Mouse (Mus musculus) neural tube, embryonic 13.5 days (tissue): ENCODE results near the gene Thada. TPM values are rescaled to one million over a fixed set of nuclear protein-coding genes. Genes with fewer than 3 reads are reported as not detected.

Experiments
- ATAC-seq: fragments of 200-750 bp; cut with Nextera tagmentation; 2 replicates; pipeline ENCODE4 v1.8.0; 2017; ENCODE audit warnings: low read depth, mild to moderate bottlenecking, moderate TSS enrichment, moderate library complexity
- H3K27ac ChIP-seq: fragments of 300-500 bp; sonication (generic); replicated peaks from 2 replicates; pipeline ENCODE4 v1.5.1; 2015; ENCODE audit warnings: moderate library complexity, mild to moderate bottlenecking, inconsistent platforms
- H3K27me3 ChIP-seq: fragments of 300-500 bp; sonication (generic); 2 replicates; pipeline ENCODE4 v1.6.1; 2015; ENCODE audit warnings: mild to moderate bottlenecking, inconsistent platforms
- H3K36me3 ChIP-seq: fragments of 300-500 bp; sonication (generic); 2 replicates; pipeline ENCODE4 v1.6.1; 2015; ENCODE audit warnings: mild to moderate bottlenecking, inconsistent platforms
- H3K4me1 ChIP-seq: fragments of 300-500 bp; sonication (generic); replicated peaks from 2 replicates; pipeline ENCODE4 v1.6.1; 2015; ENCODE audit warnings: inconsistent platforms
- H3K4me2 ChIP-seq: fragments of 300-500 bp; sonication (generic); 2 replicates; pipeline ENCODE4 v1.6.1; 2015; ENCODE audit warnings: inconsistent platforms, mild to moderate bottlenecking, moderate library complexity
- H3K4me3 ChIP-seq: fragments of 300-500 bp; sonication (generic); 2 replicates; pipeline ENCODE4 v1.5.1; 2015; ENCODE audit warnings: mild to moderate bottlenecking, inconsistent platforms
- H3K9ac ChIP-seq: fragments of 300-500 bp; sonication (generic); 2 replicates; pipeline ENCODE4 v1.6.1; 2015; ENCODE audit warnings: moderate library complexity, mild to moderate bottlenecking, inconsistent platforms
- H3K9me3 ChIP-seq: fragments of 300-500 bp; sonication (generic); 2 replicates; pipeline ENCODE4 v1.6.1; 2016; ENCODE audit warnings: inconsistent platforms
- WGBS: fragments of 180-500 bp; shearing (Covaris S2); methylation state at CpG from one replicate; pipeline ENCODE4 v1.1.7; 2015; 5-methylcytosine and 5-hydroxymethylcytosine counted together
- polyA plus RNA-seq: library from polyadenylated mRNA; unstranded; fragments of >200 nt; fragmentation: Nextera tagmentation; extraction: Ambion mirVana; gene quantifications from 2 replicates; pipeline ENCODE4 v1.2.1, GENCODE M21; 2015

Gene Thada
- polyA plus RNA-seq, 1 experiment from 2014 or later: 7.6 TPM

- H3K27me3 ChIP-seq: peaks cover 28% of the 10 kb centered on the region
- WGBS: 64% methylated on average over 18 of the region's 18 CpGs
- no peaks in the 10 kb centered on the region for H3K36me3 ChIP-seq
- H3K9me3 ChIP-seq: no peaks in the 10 kb centered on the region
- H3K4me2 ChIP-seq: peak overlapping the region; percentile 51
- H3K4me1 ChIP-seq: peaks cover 47% of the 10 kb centered on the region
- no peak overlapping the region for H3K4me3 ChIP-seq
- ATAC-seq: no peak
- peak overlapping the region; percentile 78 for H3K27ac ChIP-seq
- H3K9ac ChIP-seq: no peak overlapping the region
Measured at GRCm38 (mm10) chr17:84181502-84182310, 284.3 kb downstream of the Thada start.

- Histone ChIP-seq H3K36me3 (no peaks in the 10 kb centered on the region), H3K9ac (no peak overlapping the region; the same call in 1 of the 2 replicates), H3K4me1 (peaks cover 39% of the 10 kb centered on the region), H3K27ac (peak overlapping the region; percentile 78), H3K27me3 (peaks cover 20% of the 10 kb centered on the region), H3K9me3 (no peaks in the 10 kb centered on the region), H3K4me3 (no peak overlapping the region), H3K4me2 (no peak overlapping the region)
- no peak for ATAC-seq
- 39% methylated on average over 11 of the region's 11 CpGs for WGBS
Measured at GRCm38 (mm10) chr17:84180715-84181501, 285.1 kb downstream of the Thada start.

GRCm38 (mm10) chr17:84179973-84180365 is 286.0 kb downstream of the Thada start:
- peaks cover 16% of the 10 kb centered on the region for H3K27me3 ChIP-seq
- H3K4me3 ChIP-seq: no peak overlapping the region
- H3K27ac ChIP-seq: no peak overlapping the region; the same call in 1 of the 2 replicates
- no peaks in the 10 kb centered on the region for H3K9me3 ChIP-seq
- ATAC-seq: no peak
- 74% methylated on average over 4 of the region's 4 CpGs for WGBS
- H3K4me2 ChIP-seq: no peak overlapping the region
- H3K36me3 ChIP-seq: no peaks in the 10 kb centered on the region
- H3K4me1 ChIP-seq: peaks cover 35% of the 10 kb centered on the region
- no peak overlapping the region for H3K9ac ChIP-seq

GRCm38 (mm10) chr17:84179026-84179972 is 286.7 kb downstream of the Thada start:
- no peak overlapping the region for H3K9ac ChIP-seq
- H3K36me3 ChIP-seq: no peaks in the 10 kb centered on the region
- peaks cover 14% of the 10 kb centered on the region for H3K27me3 ChIP-seq
- ATAC-seq: no peak
- no peaks in the 10 kb centered on the region for H3K9me3 ChIP-seq
- 90% methylated on average over 17 of the region's 17 CpGs for WGBS
- peaks cover 35% of the 10 kb centered on the region for H3K4me1 ChIP-seq
- no peak overlapping the region; the same call in 1 of the 2 replicates for H3K27ac ChIP-seq
- H3K4me3 ChIP-seq: no peak overlapping the region
- H3K4me2 ChIP-seq: no peak overlapping the region

GRCm38 (mm10) chr17:84177481-84177880 is 288.5 kb downstream of the Thada start:
- Histone ChIP-seq H3K9me3 (no peaks in the 10 kb centered on the region), H3K27me3 (peaks cover 10% of the 10 kb centered on the region; the same call in 1 of the 2 replicates), H3K9ac (no peak overlapping the region), H3K4me3 (no peak overlapping the region), H3K4me1 (peaks cover 24% of the 10 kb centered on the region), H3K27ac (no peak overlapping the region), H3K36me3 (no peaks in the 10 kb centered on the region), H3K4me2 (no peak overlapping the region)
- 0 out of 2 replicates have a peak, but pooled peaks have one; percentile 41 for ATAC-seq
- WGBS: 6% methylated on average over 8 of the region's 8 CpGs

GRCm38 (mm10) chr17:84176446-84176845 is 289.6 kb downstream of the Thada start:
- H3K36me3 ChIP-seq: no peaks in the 10 kb centered on the region
- H3K4me2 ChIP-seq: no peak overlapping the region
- no peak overlapping the region for H3K27ac ChIP-seq
- ATAC-seq: no peak
- no peak overlapping the region for H3K4me3 ChIP-seq
- no peaks in the 10 kb centered on the region for H3K9me3 ChIP-seq
- 0 out of 2 replicates have a peak, but pooled peaks cover 2% of the 10 kb centered on the region for H3K27me3 ChIP-seq
- no peak overlapping the region for H3K9ac ChIP-seq
- H3K4me1 ChIP-seq: peaks cover 13% of the 10 kb centered on the region
- WGBS: 89% methylated on average over 7 of the region's 7 CpGs

- Histone ChIP-seq H3K36me3 (no peaks in the 10 kb centered on the region), H3K4me3 (no peak overlapping the region), H3K4me2 (no peak overlapping the region), H3K4me1 (peaks cover 6% of the 10 kb centered on the region; the same call in 1 of the 2 replicates), H3K9ac (no peak overlapping the region), H3K9me3 (no peaks in the 10 kb centered on the region), H3K27me3 (no peaks in the 10 kb centered on the region), H3K27ac (no peak overlapping the region)
- 96% methylated on average over 17 of the region's 17 CpGs for WGBS
- ATAC-seq: no peak
Measured at GRCm38 (mm10) chr17:84175196-84175595, 290.8 kb downstream of the Thada start.

GRCm38 (mm10) chr17:84167377-84167776 is 298.6 kb downstream of the Thada start:
- Histone ChIP-seq H3K4me1 (no peaks in the 10 kb centered on the region), H3K27ac (no peak overlapping the region), H3K27me3 (no peaks in the 10 kb centered on the region), H3K4me3 (no peak overlapping the region), H3K36me3 (no peaks in the 10 kb centered on the region), H3K4me2 (no peak overlapping the region), H3K9me3 (no peaks in the 10 kb centered on the region), H3K9ac (no peak overlapping the region)
- ATAC-seq: no peak
- 84% methylated on average over 4 of the region's 4 CpGs for WGBS

GRCm38 (mm10) chr17:84166135-84166860 is 299.7 kb downstream of the Thada start:
- Histone ChIP-seq H3K27ac (no peak overlapping the region), H3K4me3 (no peak overlapping the region), H3K9me3 (no peaks in the 10 kb centered on the region), H3K4me1 (peaks cover 4% of the 10 kb centered on the region), H3K9ac (no peak overlapping the region), H3K4me2 (no peak overlapping the region), H3K27me3 (no peaks in the 10 kb centered on the region), H3K36me3 (no peaks in the 10 kb centered on the region)
- no peak for ATAC-seq
- WGBS: 87% methylated on average over 9 of the region's 9 CpGs

- H3K9me3 ChIP-seq: no peaks in the 10 kb centered on the region
- H3K9ac ChIP-seq: no peak overlapping the region
- WGBS: 88% methylated on average over 3 of the region's 3 CpGs
- H3K4me2 ChIP-seq: no peak overlapping the region
- no peak overlapping the region for H3K4me3 ChIP-seq
- H3K4me1 ChIP-seq: peaks cover 7% of the 10 kb centered on the region
- no peak overlapping the region for H3K27ac ChIP-seq
- no peaks in the 10 kb centered on the region for H3K27me3 ChIP-seq
- ATAC-seq: no peak
- H3K36me3 ChIP-seq: no peaks in the 10 kb centered on the region
Measured at GRCm38 (mm10) chr17:84165735-84166134, 300.3 kb downstream of the Thada start.

GRCm38 (mm10) chr17:84164146-84164545 is 301.9 kb downstream of the Thada start:
- Histone ChIP-seq H3K4me1 (peaks cover 7% of the 10 kb centered on the region), H3K4me2 (no peak overlapping the region), H3K4me3 (no peak overlapping the region), H3K36me3 (no peaks in the 10 kb centered on the region), H3K27me3 (no peaks in the 10 kb centered on the region), H3K9ac (no peak overlapping the region), H3K27ac (no peak overlapping the region), H3K9me3 (no peaks in the 10 kb centered on the region)
- no peak for ATAC-seq
- 94% methylated on average over 8 of the region's 8 CpGs for WGBS
